Mouse (Mus musculus): ENCODE data around the gene Raver2.

Raver2 gene

DNA sequence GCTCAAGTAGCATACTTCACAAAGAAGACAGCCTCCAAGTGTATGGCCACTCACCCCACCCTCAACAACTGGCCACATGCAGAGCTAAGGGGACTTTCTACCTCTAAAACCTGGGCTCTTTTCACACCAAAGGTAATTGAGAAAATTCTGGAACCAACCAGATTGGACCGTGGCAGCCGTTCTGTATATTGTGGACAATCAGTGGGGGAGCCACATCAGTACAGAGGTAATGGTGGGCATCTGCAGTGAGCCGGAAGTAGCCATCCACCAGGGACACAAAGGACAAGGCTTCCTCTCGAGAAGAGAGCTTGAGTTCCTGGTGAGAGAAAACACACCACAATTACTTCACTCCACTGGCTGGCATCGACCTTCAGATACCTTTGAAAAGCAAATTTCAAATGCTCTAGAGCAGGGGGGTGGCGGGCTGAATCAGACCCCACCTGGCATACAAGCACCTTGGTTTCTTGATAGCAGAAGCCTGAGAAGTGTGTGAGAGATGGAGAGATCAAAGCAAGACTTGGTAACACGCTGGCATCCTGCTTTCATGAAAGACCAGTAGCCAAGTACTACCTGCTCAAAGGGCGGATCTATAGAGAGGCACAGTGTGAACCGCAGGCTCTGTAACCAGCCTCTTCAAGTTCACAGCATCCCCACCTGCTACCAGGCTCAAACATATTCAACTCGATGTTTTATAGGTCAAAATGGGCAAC lies 106.3 kb downstream of the Raver2 start:
- DNase-seq (ENCODE audit: low read depth, low spot score): peak; percentile 74

DNA sequence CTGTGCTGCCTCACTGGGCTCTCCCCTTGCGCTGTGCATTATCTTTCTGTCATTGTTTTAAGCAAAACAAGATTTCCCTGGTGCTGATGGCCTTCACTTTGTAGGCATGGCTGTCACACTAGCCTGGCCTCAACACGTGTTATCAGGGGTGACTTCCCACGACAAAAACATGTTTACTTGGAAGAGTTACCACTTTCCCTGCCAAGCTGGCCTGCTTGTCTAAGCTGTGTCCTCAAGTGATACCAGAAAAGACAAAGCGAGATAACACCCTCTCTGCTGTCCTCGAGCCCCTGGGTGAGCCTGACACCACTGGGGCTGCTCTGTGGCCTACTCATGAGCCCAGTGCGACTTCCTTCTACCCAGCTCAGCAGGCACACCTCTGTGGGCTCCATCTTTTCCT lies 107.3 kb downstream of the Raver2 start:
- no peak for DNase-seq (ENCODE audit: low read depth, low spot score)

DNA sequence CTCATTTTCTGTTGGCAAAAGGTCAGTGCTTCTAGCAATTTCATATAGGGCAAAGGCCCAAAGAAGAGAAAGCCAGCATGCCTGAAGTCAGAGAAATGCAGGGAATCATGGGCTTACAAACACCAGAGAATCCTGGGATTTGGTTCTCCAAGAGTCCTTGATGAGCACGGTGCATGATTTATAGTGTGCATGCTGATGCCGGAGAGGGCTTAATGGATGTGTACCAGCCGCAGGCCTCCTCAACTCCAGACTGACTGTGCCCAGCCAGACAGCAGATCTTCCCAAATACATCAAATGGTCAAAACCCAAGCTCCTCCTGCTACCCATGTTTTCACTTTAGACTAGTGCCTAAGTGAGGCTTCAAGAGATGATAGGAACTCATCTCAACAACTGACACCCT lies 109.0 kb downstream of the Raver2 start:
- DNase-seq (ENCODE audit: low read depth, low spot score): no peak

DNA sequence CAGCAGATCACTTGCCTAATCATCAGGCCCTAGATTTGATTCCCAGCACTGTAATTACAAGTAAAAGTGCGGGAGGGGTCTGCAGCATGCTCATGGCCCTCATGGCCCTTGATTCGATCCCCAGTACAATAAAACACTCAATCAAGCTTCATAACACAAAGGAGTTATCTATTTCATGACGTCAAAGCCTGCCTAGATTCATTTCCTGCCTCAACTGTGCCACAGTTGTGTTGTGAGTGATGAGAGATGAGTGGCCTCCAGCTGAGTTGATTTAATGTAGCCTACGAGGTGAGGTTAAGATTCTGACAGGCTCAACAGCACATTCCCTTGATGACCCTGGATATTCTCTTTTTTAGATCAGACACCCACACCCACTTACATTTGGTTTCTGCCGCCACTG lies 110.3 kb downstream of the Raver2 start:
- peak; percentile 43 for DNase-seq (ENCODE audit: low read depth, low spot score)

DNA sequence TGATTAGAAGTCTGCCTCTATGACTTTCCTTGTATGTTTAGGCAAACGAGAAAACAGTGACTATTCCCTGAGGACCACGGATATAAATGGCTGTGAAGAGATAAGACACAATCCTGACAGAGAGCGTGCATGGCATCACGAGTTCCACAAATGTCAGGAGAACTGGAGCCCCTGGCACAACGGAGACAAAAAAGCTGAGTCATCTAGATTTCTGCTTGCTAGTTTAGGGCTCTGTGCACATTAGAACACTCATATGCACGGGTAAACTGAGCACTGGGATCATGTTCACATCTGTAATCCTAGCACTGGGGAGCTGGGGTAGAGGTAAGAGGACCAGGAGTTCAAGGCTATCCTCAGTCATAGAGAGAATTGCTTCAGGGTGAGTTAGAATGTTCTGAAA lies 111.1 kb downstream of the Raver2 start:
- DNase-seq (ENCODE audit: low read depth, low spot score): no peak

DNA sequence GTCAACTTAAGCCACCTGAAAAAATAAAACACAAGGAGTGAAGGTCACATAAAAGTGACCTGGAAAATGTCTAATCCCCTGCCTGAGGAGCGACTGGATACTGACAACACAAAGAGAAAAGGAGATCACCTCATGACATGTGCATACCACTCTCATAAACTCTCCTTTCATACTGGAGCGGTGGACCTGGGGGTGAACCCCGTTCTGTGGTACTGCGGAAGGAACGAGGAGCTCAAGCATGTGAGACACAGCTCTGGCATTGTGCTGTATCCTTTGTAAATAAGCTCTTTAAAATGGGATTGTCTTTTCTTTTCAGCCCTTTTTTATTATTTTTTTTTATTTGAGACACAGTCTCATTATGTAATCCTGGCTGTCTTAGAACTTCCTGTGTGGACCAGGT lies 111.9 kb downstream of the Raver2 start:
- no peak for DNase-seq (ENCODE audit: low read depth, low spot score)

DNA sequence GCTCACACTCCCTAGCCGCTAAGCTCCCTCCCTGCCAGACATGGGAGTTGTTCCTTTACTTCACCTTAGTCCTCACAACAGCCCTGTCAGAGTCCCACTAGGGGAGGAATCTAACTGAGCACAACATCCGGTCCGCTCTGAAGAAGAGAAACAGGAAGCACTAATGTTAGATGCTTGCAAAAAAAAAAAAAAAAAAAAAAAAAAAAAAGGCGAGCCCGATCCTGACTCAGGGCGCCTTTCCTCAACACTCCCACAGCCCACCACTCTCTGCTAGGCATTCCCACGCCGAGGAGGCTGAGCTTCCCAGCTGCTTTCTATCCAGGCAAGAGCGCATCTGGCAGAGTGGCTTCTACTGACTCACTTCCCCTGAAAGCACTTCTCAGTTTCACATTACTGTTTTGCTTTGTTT lies 113.8 kb downstream of the Raver2 start:
- peak; percentile 84 for DNase-seq (ENCODE audit: low read depth, low spot score)

DNA sequence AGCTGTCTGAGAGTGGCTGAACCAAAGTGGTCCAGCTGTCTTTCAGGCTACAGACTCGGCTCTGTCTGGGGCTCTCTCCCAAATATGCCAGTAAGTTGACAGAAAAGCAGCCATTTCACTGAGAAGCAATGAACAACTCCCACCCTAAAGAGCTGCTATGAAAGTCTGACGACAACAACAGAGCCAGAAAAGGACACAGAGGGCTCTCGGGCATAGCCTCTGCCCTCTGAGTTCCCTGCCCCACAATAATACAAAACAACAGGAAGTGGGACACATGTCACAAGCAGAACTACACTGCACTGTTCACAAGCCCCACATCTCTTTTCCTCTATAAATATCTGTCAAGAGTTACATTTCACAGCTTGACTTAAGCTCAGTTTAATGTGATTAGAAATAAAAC lies 116.4 kb downstream of the Raver2 start:
- DNase-seq (ENCODE audit: low read depth, low spot score): peak; percentile 58

DNA sequence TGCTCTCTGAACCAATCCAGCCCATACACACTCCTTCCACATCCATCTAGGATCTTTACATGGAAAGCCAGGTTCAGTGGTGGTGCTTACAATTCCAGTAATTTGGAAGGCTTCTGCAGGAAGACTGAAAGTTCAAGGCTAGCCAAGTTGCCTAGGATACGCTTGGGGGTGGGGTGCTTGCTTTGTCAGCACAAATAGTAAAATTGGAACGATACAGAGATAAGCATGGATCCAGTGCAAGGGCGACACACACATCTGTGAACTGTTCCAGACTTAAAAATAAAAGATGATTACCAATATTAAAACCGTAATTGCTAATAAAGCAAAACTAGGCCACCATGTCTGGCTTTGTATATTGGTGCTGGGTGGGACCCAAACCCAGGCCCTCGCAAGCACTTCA lies 117.8 kb downstream of the Raver2 start:
- DNase-seq (ENCODE audit: low read depth, low spot score): no peak

DNA sequence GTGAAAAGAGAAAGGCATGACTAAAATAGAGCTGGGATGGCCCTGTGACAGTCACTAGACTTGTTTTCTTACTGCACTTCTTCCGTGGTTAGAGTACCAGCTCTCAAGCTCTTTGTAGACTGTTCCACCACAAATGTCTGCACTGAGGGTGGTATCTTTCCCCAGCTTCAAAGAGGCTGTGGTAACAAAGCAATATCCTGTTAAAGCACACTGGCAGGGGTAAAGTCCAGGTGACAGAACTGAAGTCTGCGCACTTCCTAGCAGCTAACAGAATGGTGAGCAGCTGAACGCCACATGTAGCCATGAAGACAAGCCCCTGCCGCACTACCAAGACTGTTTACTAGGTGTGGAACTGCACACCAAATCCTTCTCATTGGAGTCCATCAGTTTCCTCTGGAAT lies 118.6 kb downstream of the Raver2 start:
- DNase-seq (ENCODE audit: low read depth, low spot score): peak; percentile 92

DNA sequence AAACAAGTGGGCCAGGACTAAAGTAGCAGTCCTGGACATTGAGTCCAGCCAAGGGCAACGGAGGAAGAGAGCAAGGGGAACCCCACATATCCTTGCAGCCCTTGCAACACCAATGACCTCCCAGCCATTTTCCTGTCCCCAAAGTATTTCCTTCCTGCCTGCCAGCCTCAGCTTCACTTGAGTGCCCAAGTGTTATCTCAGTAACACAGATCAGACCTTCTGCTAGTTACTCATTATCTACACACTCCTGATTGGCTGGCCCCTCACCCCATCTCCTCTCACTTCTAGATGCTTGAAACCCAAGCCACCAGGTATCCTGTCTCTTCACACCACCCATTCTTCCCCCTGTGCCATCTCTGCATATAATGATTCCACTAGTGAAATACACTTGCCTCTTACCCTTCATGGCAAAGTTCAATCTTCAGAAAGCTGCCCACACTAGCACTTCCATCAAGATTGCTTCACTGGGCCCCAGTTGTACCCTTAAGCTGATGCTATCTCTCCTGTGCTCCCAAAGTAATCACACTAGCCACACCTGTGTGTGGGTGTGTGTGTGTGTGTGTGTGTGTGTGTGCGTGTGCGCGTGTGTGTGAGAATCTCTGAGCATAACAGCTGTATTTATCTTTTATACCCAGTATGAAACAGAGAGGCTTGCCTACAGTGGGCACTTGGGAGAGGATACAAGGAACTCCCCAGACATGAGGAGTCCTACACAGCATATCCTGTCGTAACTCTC lies 123.6 kb downstream of the Raver2 start:
- DNase-seq (ENCODE audit: low read depth, low spot score): peak; percentile 57

DNA sequence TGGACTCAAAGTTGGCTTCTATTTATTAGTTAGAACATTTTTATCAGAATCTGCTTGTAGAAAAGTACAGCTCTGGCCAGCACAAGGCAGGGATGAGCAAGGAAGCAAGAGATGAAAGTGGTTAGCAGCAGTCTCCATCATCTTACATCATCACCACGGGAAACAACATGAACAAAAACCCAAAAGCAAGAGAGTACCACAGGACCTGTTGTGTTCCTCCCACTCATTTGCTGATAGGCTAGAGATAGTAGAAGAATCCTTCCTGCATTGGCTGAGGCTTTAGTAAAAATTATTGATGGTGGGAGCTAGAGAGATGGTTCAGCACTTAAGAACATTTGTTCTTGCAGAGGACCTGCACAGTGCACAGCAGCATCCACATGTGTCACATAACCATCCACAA lies 125.4 kb downstream of the Raver2 start:
- DNase-seq (ENCODE audit: low read depth, low spot score): peak; percentile 62

DNA sequence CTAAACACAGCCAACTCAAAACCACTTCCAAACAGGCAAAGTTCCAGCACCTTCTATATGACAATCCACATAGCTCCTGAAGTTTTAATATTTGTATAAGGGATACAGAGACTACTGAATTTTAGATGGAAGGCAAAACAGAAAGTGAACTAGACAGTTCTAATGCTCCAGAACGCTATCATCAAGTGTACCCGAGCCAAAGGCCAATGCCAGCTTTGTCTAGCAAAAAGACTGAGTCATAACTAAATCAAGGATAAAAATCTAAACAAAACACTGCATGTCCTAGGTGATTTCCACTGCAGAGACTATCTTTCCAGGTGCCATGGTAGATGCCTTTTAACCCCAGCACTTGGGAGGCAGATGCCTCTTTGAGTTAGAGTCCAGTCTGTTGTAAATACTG lies 127.6 kb downstream of the Raver2 start:
- DNase-seq (ENCODE audit: low read depth, low spot score): no peak

DNA sequence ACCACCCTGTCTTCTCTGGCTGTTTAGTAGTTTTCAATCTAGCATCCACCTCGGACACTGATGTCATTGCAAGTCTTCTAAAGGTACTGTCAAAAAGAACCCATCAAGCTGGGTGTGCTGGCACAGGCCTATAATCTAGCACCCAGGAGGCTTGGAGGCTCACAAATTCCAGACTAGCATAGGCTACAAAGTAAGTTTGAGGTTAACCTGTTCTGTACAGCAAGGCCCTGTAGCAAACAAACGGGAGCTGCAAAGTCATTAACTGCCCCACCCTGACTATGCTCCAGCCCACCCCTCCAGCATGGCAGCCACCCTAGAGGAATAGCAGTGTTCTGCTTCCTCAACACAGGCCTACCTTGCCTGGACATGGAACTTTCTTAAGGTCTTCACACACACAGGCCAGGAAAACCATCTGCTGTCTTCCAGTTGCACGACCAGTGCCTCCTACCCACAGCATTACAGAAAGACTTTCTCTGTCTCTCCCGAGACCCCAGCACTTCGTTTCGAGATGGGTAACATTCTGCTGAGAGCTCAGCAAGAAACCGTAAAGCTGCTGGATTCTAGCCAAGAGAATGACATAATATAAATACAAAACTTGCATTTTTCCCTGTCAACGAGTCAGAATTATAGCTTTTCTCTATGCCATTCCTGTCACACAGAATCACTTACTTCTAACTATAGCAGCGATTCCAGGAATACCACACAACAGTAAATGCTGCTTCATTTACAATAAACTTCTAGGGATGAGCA lies 128.8 kb downstream of the Raver2 start:
- no peak for DNase-seq (ENCODE audit: low read depth, low spot score)

DNA sequence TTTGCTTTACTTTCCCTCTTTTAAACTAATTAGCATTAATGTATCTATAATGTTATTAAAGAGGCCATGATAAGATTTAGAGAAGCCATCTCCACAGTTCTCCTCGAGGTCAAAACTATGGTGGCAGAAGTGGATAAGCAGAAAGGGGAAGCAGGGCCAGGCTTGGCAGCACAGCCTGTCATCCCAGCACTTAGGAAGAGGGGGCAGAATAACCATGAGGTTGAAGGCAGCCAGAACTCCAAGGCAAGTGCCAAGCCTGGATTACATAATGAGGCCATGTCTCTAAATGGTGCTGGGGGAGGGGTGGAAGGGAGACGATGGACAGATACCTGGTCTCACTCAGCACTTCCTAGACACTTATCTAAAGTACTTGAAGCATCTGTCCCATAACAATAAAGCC lies 129.6 kb downstream of the Raver2 start:
- DNase-seq (ENCODE audit: low read depth, low spot score): no peak

DNA sequence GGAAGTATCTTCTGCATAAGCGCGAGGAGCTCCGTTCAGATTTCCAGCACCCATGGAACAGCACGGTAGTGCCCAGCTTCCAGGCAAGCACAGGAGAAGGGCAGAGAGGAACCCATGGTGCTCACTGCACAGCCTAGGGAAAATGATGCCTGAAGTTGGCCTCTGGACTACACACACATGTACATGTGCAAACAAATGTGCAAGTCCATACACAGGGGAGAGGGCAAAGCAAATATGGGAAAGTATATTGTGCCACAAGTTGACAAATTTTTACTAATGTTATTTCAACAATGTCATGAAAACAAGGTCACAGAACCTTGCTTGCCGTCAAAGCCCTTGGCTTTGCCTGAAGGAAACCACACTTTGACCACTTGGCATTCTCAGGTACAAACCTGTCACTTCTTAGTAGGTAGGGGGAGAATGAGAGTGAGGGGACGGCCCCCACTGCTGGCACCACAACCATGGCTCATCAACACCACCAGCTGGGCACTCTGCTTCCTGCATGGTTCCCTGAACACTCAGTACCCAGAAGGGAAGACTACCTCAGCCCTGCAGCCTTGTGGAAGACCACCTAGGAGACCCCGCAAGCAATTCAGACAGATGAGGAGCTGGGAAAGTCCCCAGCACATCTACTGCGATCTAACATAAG lies 130.8 kb downstream of the Raver2 start:
- DNase-seq (ENCODE audit: low read depth, low spot score): peak; percentile 56

All from CD4-positive helper T cell, adult 2 months (primary cell).